Mouse (Mus musculus): ENCODE measurements around the gene Tbx19. TPM values are rescaled to one million over a fixed set of nuclear protein-coding genes. Genes with fewer than 3 reads are reported as not detected.

Gene Tbx19
- polyA plus RNA-seq, 1 experiment: not detected

- Histone ChIP-seq H3K27me3 (ENCODE audit: control insufficient read depth, insufficient read depth, insufficient read length) (no peaks in the 10 kb centered on the region), H3ac (ENCODE audit: control insufficient read depth, insufficient read length, low read depth) (no peak overlapping the region), H3K4me3 (ENCODE audit: insufficient read depth, poor library complexity, severe bottlenecking) (no peak overlapping the region), H3K36me3 (ENCODE audit: control insufficient read depth, insufficient read depth) (no peaks in the 10 kb centered on the region), H3K79me2 (ENCODE audit: control insufficient read depth, insufficient read depth) (no peaks in the 10 kb centered on the region), H3K79me3 (ENCODE audit: low read depth) (no peaks in the 10 kb centered on the region)
- no peak for TF ChIP-seq MYOG (IDR thresholded peaks at IDR 0.05; ENCODE audit: control insufficient read depth, extremely low read depth, insufficient read length)
- no peak for TF ChIP-seq FOSL1 (IDR thresholded peaks at IDR 0.05; ENCODE audit: insufficient read depth, low read length, poor library complexity, severe bottlenecking)
- TF ChIP-seq MAX (IDR thresholded peaks at IDR 0.05): no peak
- TF ChIP-seq USF1 (IDR thresholded peaks at IDR 0.05; ENCODE audit: low read depth): no peak
- no peak for TF ChIP-seq CEBPB (IDR thresholded peaks at IDR 0.05; ENCODE audit: low read depth)
- no peak for TF ChIP-seq MYOD1 (IDR thresholded peaks at IDR 0.05; ENCODE audit: control insufficient read depth, insufficient read length, low read depth)
- no peak for TF ChIP-seq CTCF (IDR thresholded peaks at IDR 0.05; ENCODE audit: control insufficient read depth, insufficient read depth, insufficient read length)
These were observed 54.6 kb downstream of the Tbx19 start for GRCm38 (mm10) chr1:165106011-165106385.

- H3K79me2 ChIP-seq (ENCODE audit: control insufficient read depth, insufficient read depth): no peaks in the 10 kb centered on the region
- TF ChIP-seq MYOG (IDR thresholded peaks at IDR 0.05; ENCODE audit: control insufficient read depth, extremely low read depth, insufficient read length): no peak
- no peak for TF ChIP-seq FOSL1 (IDR thresholded peaks at IDR 0.05; ENCODE audit: insufficient read depth, low read length, poor library complexity, severe bottlenecking)
- no peak for TF ChIP-seq CTCF (IDR thresholded peaks at IDR 0.05; ENCODE audit: control insufficient read depth, insufficient read depth, insufficient read length)
- no peak for TF ChIP-seq MAX (IDR thresholded peaks at IDR 0.05)
- no peak for TF ChIP-seq CEBPB (IDR thresholded peaks at IDR 0.05; ENCODE audit: low read depth)
- no peak overlapping the region for H3ac ChIP-seq (ENCODE audit: control insufficient read depth, insufficient read length, low read depth)
- no peak overlapping the region for H3K4me3 ChIP-seq (ENCODE audit: insufficient read depth, poor library complexity, severe bottlenecking)
- no peaks in the 10 kb centered on the region for H3K27me3 ChIP-seq (ENCODE audit: control insufficient read depth, insufficient read depth, insufficient read length)
- H3K36me3 ChIP-seq (ENCODE audit: control insufficient read depth, insufficient read depth): no peaks in the 10 kb centered on the region
- no peaks in the 10 kb centered on the region for H3K79me3 ChIP-seq (ENCODE audit: low read depth)
These were observed 55.1 kb downstream of the Tbx19 start for GRCm38 (mm10) chr1:165105270-165106010.

GRCm38 (mm10) chr1:165104707-165105259, 55.8 kb downstream of the Tbx19 start:
- Histone ChIP-seq H3ac (ENCODE audit: control insufficient read depth, insufficient read length, low read depth) (no peak overlapping the region), H3K27me3 (ENCODE audit: control insufficient read depth, insufficient read depth, insufficient read length) (no peaks in the 10 kb centered on the region), H3K79me3 (ENCODE audit: low read depth) (no peaks in the 10 kb centered on the region), H3K36me3 (ENCODE audit: control insufficient read depth, insufficient read depth) (no peaks in the 10 kb centered on the region), H3K4me3 (ENCODE audit: insufficient read depth, poor library complexity, severe bottlenecking) (no peak overlapping the region), H3K79me2 (ENCODE audit: control insufficient read depth, insufficient read depth) (no peaks in the 10 kb centered on the region)
- TF ChIP-seq MAX (IDR thresholded peaks at IDR 0.05) (no peak), CTCF (IDR thresholded peaks at IDR 0.05; ENCODE audit: control insufficient read depth, insufficient read depth, insufficient read length) (no peak), MYOD1 (IDR thresholded peaks at IDR 0.05; ENCODE audit: control insufficient read depth, insufficient read length, low read depth) (no peak), FOSL1 (IDR thresholded peaks at IDR 0.05; ENCODE audit: insufficient read depth, low read length, poor library complexity, severe bottlenecking) (no peak), MYOG (IDR thresholded peaks at IDR 0.05; ENCODE audit: control insufficient read depth, extremely low read depth, insufficient read length) (no peak), USF1 (IDR thresholded peaks at IDR 0.05; ENCODE audit: low read depth) (no peak), CEBPB (IDR thresholded peaks at IDR 0.05; ENCODE audit: low read depth) (no peak)

- H3K79me2 ChIP-seq (ENCODE audit: control insufficient read depth, insufficient read depth): no peaks in the 10 kb centered on the region
- no peaks in the 10 kb centered on the region for H3K36me3 ChIP-seq (ENCODE audit: control insufficient read depth, insufficient read depth)
- no peak overlapping the region for H3ac ChIP-seq (ENCODE audit: control insufficient read depth, insufficient read length, low read depth)
- no peak overlapping the region for H3K4me3 ChIP-seq (ENCODE audit: insufficient read depth, poor library complexity, severe bottlenecking)
- no peaks in the 10 kb centered on the region for H3K79me3 ChIP-seq (ENCODE audit: low read depth)
- H3K27me3 ChIP-seq (ENCODE audit: control insufficient read depth, insufficient read depth, insufficient read length): no peaks in the 10 kb centered on the region
- TF ChIP-seq FOSL1 (IDR thresholded peaks at IDR 0.05; ENCODE audit: insufficient read depth, low read length, poor library complexity, severe bottlenecking): no peak
- TF ChIP-seq MYOG (IDR thresholded peaks at IDR 0.05; ENCODE audit: control insufficient read depth, extremely low read depth, insufficient read length): no peak
- no peak for TF ChIP-seq MYOD1 (IDR thresholded peaks at IDR 0.05; ENCODE audit: control insufficient read depth, insufficient read length, low read depth)
- no peak for TF ChIP-seq CTCF (IDR thresholded peaks at IDR 0.05; ENCODE audit: control insufficient read depth, insufficient read depth, insufficient read length)
- TF ChIP-seq USF1 (IDR thresholded peaks at IDR 0.05; ENCODE audit: low read depth): no peak
- TF ChIP-seq CEBPB (IDR thresholded peaks at IDR 0.05; ENCODE audit: low read depth): no peak
- TF ChIP-seq MAX (IDR thresholded peaks at IDR 0.05): no peak
These were observed 61.0 kb downstream of the Tbx19 start for GRCm38 (mm10) chr1:165099569-165099968.

GRCm38 (mm10) chr1:165094871-165095270, 65.7 kb downstream of the Tbx19 start:
- Histone ChIP-seq H3K36me3 (ENCODE audit: control insufficient read depth, insufficient read depth) (no peaks in the 10 kb centered on the region), H3K27me3 (ENCODE audit: control insufficient read depth, insufficient read depth, insufficient read length) (no peaks in the 10 kb centered on the region), H3K79me3 (ENCODE audit: low read depth) (no peaks in the 10 kb centered on the region), H3ac (ENCODE audit: control insufficient read depth, insufficient read length, low read depth) (no peak overlapping the region), H3K79me2 (ENCODE audit: control insufficient read depth, insufficient read depth) (no peaks in the 10 kb centered on the region), H3K4me3 (ENCODE audit: insufficient read depth, poor library complexity, severe bottlenecking) (no peak overlapping the region)
- no peak for TF ChIP-seq MAX (IDR thresholded peaks at IDR 0.05)
- no peak for TF ChIP-seq FOSL1 (IDR thresholded peaks at IDR 0.05; ENCODE audit: insufficient read depth, low read length, poor library complexity, severe bottlenecking)
- no peak for TF ChIP-seq MYOG (IDR thresholded peaks at IDR 0.05; ENCODE audit: control insufficient read depth, extremely low read depth, insufficient read length)
- no peak for TF ChIP-seq CEBPB (IDR thresholded peaks at IDR 0.05; ENCODE audit: low read depth)
- no peak for TF ChIP-seq USF1 (IDR thresholded peaks at IDR 0.05; ENCODE audit: low read depth)
- TF ChIP-seq CTCF (IDR thresholded peaks at IDR 0.05; ENCODE audit: control insufficient read depth, insufficient read depth, insufficient read length): no peak
- TF ChIP-seq MYOD1 (IDR thresholded peaks at IDR 0.05; ENCODE audit: control insufficient read depth, insufficient read length, low read depth): no peak

Data from C2C12 (cell line).